Mouse (Mus musculus): Measurements from ENCODE around the gene Miox. TPM values are rescaled to one million over a fixed set of nuclear protein-coding genes. Genes with fewer than 3 reads are reported as not detected.

Miox gene
- total and polyA plus RNA-seq, 2 experiments from 2014 or later: not detected

GRCm38 (mm10) chr15:89291521-89291920, 42.7 kb upstream of the Miox start:
- H3K27me3 ChIP-seq (ENCODE audit: insufficient read depth, low read length): no peaks in the 10 kb centered on the region
- TF ChIP-seq CTCF (IDR thresholded peaks at IDR 0.05; ENCODE audit: low read depth): no peak
- H3K36me3 ChIP-seq (ENCODE audit: insufficient read depth, low read length): peaks cover 83% of the 10 kb centered on the region
- DNase-seq (ENCODE audit: low spot score): no peak
- no peak overlapping the region for H3K4me3 ChIP-seq (ENCODE audit: low read length)
- no peak for ATAC-seq
- no peak overlapping the region for H3K27ac ChIP-seq
- no peak overlapping the region for H3K9ac ChIP-seq (replicated peaks; ENCODE audit: low read length)
- no peaks in the 10 kb centered on the region for H3K9me3 ChIP-seq (ENCODE audit: low read length)
- H3K4me2 ChIP-seq (ENCODE audit: low read depth, low read length): no peak overlapping the region
- no peaks in the 10 kb centered on the region for H3K4me1 ChIP-seq (ENCODE audit: insufficient read depth, low read length)
- WGBS: 90% methylated on average over 3 of the region's 3 CpGs

GRCm38 (mm10) chr15:89292795-89293194, 41.4 kb upstream of the Miox start:
- 71% methylated on average over 2 of the region's 2 CpGs for WGBS
- no peak overlapping the region for H3K4me3 ChIP-seq (ENCODE audit: low read length)

GRCm38 (mm10) chr15:89293778-89294177, 40.4 kb upstream of the Miox start:
- H3K4me1 ChIP-seq (ENCODE audit: insufficient read depth, low read length): no peaks in the 10 kb centered on the region
- WGBS: 95% methylated on average over 10 of the region's 10 CpGs
- no peak for TF ChIP-seq CTCF (IDR thresholded peaks at IDR 0.05; ENCODE audit: low read depth)
- no peaks in the 10 kb centered on the region for H3K9me3 ChIP-seq (ENCODE audit: low read length)
- H3K4me3 ChIP-seq (ENCODE audit: low read length): no peak overlapping the region
- no peaks in the 10 kb centered on the region for H3K27me3 ChIP-seq (ENCODE audit: insufficient read depth, low read length)
- peaks cover 78% of the 10 kb centered on the region for H3K36me3 ChIP-seq (ENCODE audit: insufficient read depth, low read length)
- H3K27ac ChIP-seq: no peak overlapping the region
- DNase-seq (ENCODE audit: low spot score) (no peak), ATAC-seq (no peak; the same call in 1 of the 2 replicates)
- no peak overlapping the region for H3K4me2 ChIP-seq (ENCODE audit: low read depth, low read length)
- H3K9ac ChIP-seq (replicated peaks; ENCODE audit: low read length): no peak overlapping the region

More at GRCm38 (mm10) chr15:89292795-89293194, 41.4 kb upstream of the Miox start:
- Histone ChIP-seq H3K4me2 (ENCODE audit: low read depth, low read length) (no peak overlapping the region), H3K9ac (replicated peaks; ENCODE audit: low read length) (no peak overlapping the region), H3K4me1 (ENCODE audit: insufficient read depth, low read length) (no peaks in the 10 kb centered on the region), H3K9me3 (ENCODE audit: low read length) (no peaks in the 10 kb centered on the region), H3K36me3 (ENCODE audit: insufficient read depth, low read length) (peaks cover 82% of the 10 kb centered on the region), H3K27ac (no peak overlapping the region), H3K27me3 (ENCODE audit: insufficient read depth, low read length) (no peaks in the 10 kb centered on the region)
- no peak for TF ChIP-seq CTCF (IDR thresholded peaks at IDR 0.05; ENCODE audit: low read depth)
- ATAC-seq (no peak), DNase-seq (ENCODE audit: low spot score) (no peak)

GRCm38 (mm10) chr15:89295580-89296165, 38.5 kb upstream of the Miox start:
- TF ChIP-seq CTCF (IDR thresholded peaks at IDR 0.05; ENCODE audit: low read depth): no peak
- ATAC-seq (no peak), DNase-seq (ENCODE audit: low spot score) (no peak)
- peaks cover 79% of the 10 kb centered on the region for H3K36me3 ChIP-seq (ENCODE audit: insufficient read depth, low read length)
- WGBS: 90% methylated on average over 8 of the region's 8 CpGs
- H3K27me3 ChIP-seq (ENCODE audit: insufficient read depth, low read length): no peaks in the 10 kb centered on the region
- no peak overlapping the region for H3K4me2 ChIP-seq (ENCODE audit: low read depth, low read length)
- H3K27ac ChIP-seq: no peak overlapping the region
- H3K4me3 ChIP-seq (ENCODE audit: low read length): no peak overlapping the region
- H3K9me3 ChIP-seq (ENCODE audit: low read length): no peaks in the 10 kb centered on the region
- no peaks in the 10 kb centered on the region for H3K4me1 ChIP-seq (ENCODE audit: insufficient read depth, low read length)
- H3K9ac ChIP-seq (replicated peaks; ENCODE audit: low read length): no peak overlapping the region

GRCm38 (mm10) chr15:89296465-89296864, 37.7 kb upstream of the Miox start:
- ATAC-seq (no peak), DNase-seq (ENCODE audit: low spot score) (peak; percentile 37)
- H3K36me3 ChIP-seq (ENCODE audit: insufficient read depth, low read length): peaks cover 80% of the 10 kb centered on the region
- H3K9me3 ChIP-seq (ENCODE audit: low read length): no peaks in the 10 kb centered on the region
- H3K4me3 ChIP-seq (ENCODE audit: low read length): no peak overlapping the region
- H3K9ac ChIP-seq (replicated peaks; ENCODE audit: low read length): no peak overlapping the region
- H3K27ac ChIP-seq: no peak overlapping the region
- no peaks in the 10 kb centered on the region for H3K4me1 ChIP-seq (ENCODE audit: insufficient read depth, low read length)
- no peak for TF ChIP-seq CTCF (IDR thresholded peaks at IDR 0.05; ENCODE audit: low read depth)
- H3K4me2 ChIP-seq (ENCODE audit: low read depth, low read length): no peak overlapping the region
- no peaks in the 10 kb centered on the region for H3K27me3 ChIP-seq (ENCODE audit: insufficient read depth, low read length)
- WGBS: 62% methylated on average over 1 of the region's 1 CpGs

- WGBS: 92% methylated on average over 2 of the region's 2 CpGs
- no peak overlapping the region for H3K9ac ChIP-seq (replicated peaks; ENCODE audit: low read length)
- no peak for ATAC-seq
- H3K4me3 ChIP-seq (ENCODE audit: low read length): no peak overlapping the region
- no peaks in the 10 kb centered on the region for H3K4me1 ChIP-seq (ENCODE audit: insufficient read depth, low read length)
- H3K9me3 ChIP-seq (ENCODE audit: low read length): no peaks in the 10 kb centered on the region
- H3K4me2 ChIP-seq (ENCODE audit: low read depth, low read length): no peak overlapping the region
- peaks cover 81% of the 10 kb centered on the region for H3K36me3 ChIP-seq (ENCODE audit: insufficient read depth, low read length)
- DNase-seq (ENCODE audit: low spot score): no peak
- TF ChIP-seq CTCF (IDR thresholded peaks at IDR 0.05; ENCODE audit: low read depth): no peak
- no peaks in the 10 kb centered on the region for H3K27me3 ChIP-seq (ENCODE audit: insufficient read depth, low read length)
- H3K27ac ChIP-seq: no peak overlapping the region
These were observed 36.5 kb upstream of the Miox start for GRCm38 (mm10) chr15:89297695-89298094.

- ATAC-seq (no peak), DNase-seq (ENCODE audit: low spot score) (no peak)
- H3K4me2 ChIP-seq (ENCODE audit: low read depth, low read length): no peak overlapping the region
- H3K27ac ChIP-seq: no peak overlapping the region
- H3K36me3 ChIP-seq (ENCODE audit: insufficient read depth, low read length): peaks cover 78% of the 10 kb centered on the region
- no peak for TF ChIP-seq CTCF (IDR thresholded peaks at IDR 0.05; ENCODE audit: low read depth)
- WGBS: 86% methylated on average over 13 of the region's 13 CpGs
- H3K4me3 ChIP-seq (ENCODE audit: low read length): no peak overlapping the region
- no peaks in the 10 kb centered on the region for H3K4me1 ChIP-seq (ENCODE audit: insufficient read depth, low read length)
- no peak overlapping the region for H3K9ac ChIP-seq (replicated peaks; ENCODE audit: low read length)
- no peaks in the 10 kb centered on the region for H3K9me3 ChIP-seq (ENCODE audit: low read length)
- H3K27me3 ChIP-seq (ENCODE audit: insufficient read depth, low read length): no peaks in the 10 kb centered on the region
These were observed 34.0 kb upstream of the Miox start for GRCm38 (mm10) chr15:89300180-89300579.

Data from hindbrain, postnatal 0 days (tissue).